Mouse (Mus musculus) MEL (cell line): ENCODE data around the gene Brms1. TPM values are rescaled to one million over a fixed set of nuclear protein-coding genes. Genes with fewer than 3 reads are reported as not detected.

Source experiments
- DNase-seq: peaks from one replicate; pipeline ENCODE4 v3.0.0; 2011; ENCODE audit warnings: low read depth, low spot score
- H3K27ac ChIP-seq: 2 replicates; pipeline ENCODE4 v1.5.1; 2012; ENCODE audit warnings: low read depth, mild to moderate bottlenecking, control low read depth, low read length, moderate library complexity; ENCODE audit not compliant: control insufficient read depth
- H3K27me3 ChIP-seq, 2 experiments: fragments of 150-350 bp in 1 of 2; sonication (generic) in 1 of 2; 2 replicates each; pipeline ENCODE4 v1.6.1; 2012; ENCODE audit warnings: low read length in 2 of 2, mild to moderate bottlenecking in 2 of 2, improper control_type of control experiment in 1 of 2, moderate library complexity in 1 of 2; ENCODE audit not compliant: insufficient read depth in 2 of 2, control insufficient read depth in 1 of 2
- H3K36me3 ChIP-seq, 2 experiments: 2 replicates each; pipeline ENCODE4 v1.6.1; 2012 to 2014; ENCODE audit warnings: low read length in 2 of 2, improper control_type of control experiment in 1 of 2, inconsistent platforms in 1 of 2, mild to moderate bottlenecking in 1 of 2; ENCODE audit not compliant: insufficient read depth in 2 of 2, control insufficient read depth in 1 of 2
- H3K4me1 ChIP-seq, 2 experiments: fragments of 150-350 bp in 1 of 2; sonication (generic) in 1 of 2; 2 replicates each; pipeline ENCODE4 v1.6.1; 2012; ENCODE audit warnings: low read length in 2 of 2, improper control_type of control experiment in 1 of 2, mild to moderate bottlenecking in 1 of 2; ENCODE audit not compliant: insufficient read depth in 2 of 2, control insufficient read depth in 1 of 2
- H3K4me3 ChIP-seq, 2 experiments: fragments of 150-350 bp in 1 of 2; sonication (generic) in 1 of 2; 2 replicates each; pipeline ENCODE4 v1.5.1; 2012; ENCODE audit warnings: low read depth in 2 of 2, low read length in 2 of 2, mild to moderate bottlenecking in 2 of 2, moderate library complexity in 2 of 2, control low read depth in 1 of 2, improper control_type of control experiment in 1 of 2; ENCODE audit not compliant: control insufficient read depth in 1 of 2, insufficient read depth in 1 of 2
- H3K79me2 ChIP-seq: 2 replicates; pipeline ENCODE4 v1.6.1; 2012; ENCODE audit warnings: mild to moderate bottlenecking, low read length, moderate library complexity; ENCODE audit not compliant: control insufficient read depth, poor library complexity, insufficient read depth
- H3K9ac ChIP-seq: 2 replicates; pipeline ENCODE4 v1.6.1; 2012; ENCODE audit warnings: low read depth, mild to moderate bottlenecking, control low read depth, low read length, moderate library complexity; ENCODE audit not compliant: control insufficient read depth, poor library complexity, severe bottlenecking
- H3K9me3 ChIP-seq: fragments of 150-350 bp; sonication (generic); replicated peaks from 2 replicates; pipeline ENCODE4 v1.6.1; 2012; ENCODE audit warnings: mild to moderate bottlenecking, low read length, improper control_type of control experiment, moderate library complexity; ENCODE audit not compliant: insufficient read depth
- BHLHE40 ChIP-seq: IDR thresholded peaks from 2 replicates; pipeline ENCODE4 v1.6.1; 2012; ENCODE audit warnings: low read depth, mild to moderate bottlenecking, inconsistent platforms, low read length, improper control_type of control experiment, borderline replicate concordance
- CHD2 ChIP-seq: IDR thresholded peaks from 2 replicates; pipeline ENCODE4 v1.6.1; 2011; ENCODE audit warnings: low read length, improper control_type of control experiment
- CTCF ChIP-seq, 3 experiments: IDR thresholded peaks in 2 of 3; conservative IDR thresholded peaks in 1 of 3; 2 replicates each; pipeline ENCODE4 v1.5.1; 2011 to 2012; ENCODE audit warnings: low read length in 3 of 3, low read depth in 2 of 3, mild to moderate bottlenecking in 2 of 3, improper control_type of control experiment in 1 of 3, inconsistent platforms in 1 of 3, mixed read lengths in 1 of 3, moderate library complexity in 1 of 3; ENCODE audit not compliant: control insufficient read depth in 1 of 3, insufficient read depth in 1 of 3, poor library complexity in 1 of 3, severe bottlenecking in 1 of 3
- E2F4 ChIP-seq: IDR thresholded peaks from 2 replicates; pipeline ENCODE4 v1.6.1; 2011; ENCODE audit warnings: low read depth, low read length, improper control_type of control experiment, borderline replicate concordance
- ELF1 ChIP-seq: IDR thresholded peaks from 2 replicates; pipeline ENCODE4 v1.6.1; 2014; ENCODE audit warnings: low read depth, mild to moderate bottlenecking, inconsistent platforms, low read length, improper control_type of control experiment, moderate library complexity
- ETS1 ChIP-seq: IDR thresholded peaks from 2 replicates; pipeline ENCODE4 v1.6.1; 2012; ENCODE audit warnings: low read depth, mild to moderate bottlenecking, inconsistent platforms, low read length, improper control_type of control experiment, moderate library complexity
- GABPA ChIP-seq: IDR thresholded peaks from 2 replicates; pipeline ENCODE4 v1.6.1; 2012; ENCODE audit warnings: low read depth, mild to moderate bottlenecking, inconsistent platforms, low read length, improper control_type of control experiment, moderate library complexity
- GATA1 ChIP-seq: IDR thresholded peaks from 2 replicates; pipeline ENCODE4 v1.6.1; 2011; ENCODE audit warnings: low read depth, low read length, improper control_type of control experiment
- MAX ChIP-seq: IDR thresholded peaks from 2 replicates; pipeline ENCODE4 v1.6.1; 2011; ENCODE audit warnings: low read length, improper control_type of control experiment
- MEF2A ChIP-seq: IDR thresholded peaks from 2 replicates; pipeline ENCODE4 v1.6.1; 2014; ENCODE audit warnings: low read depth, mild to moderate bottlenecking, inconsistent platforms, low read length, improper control_type of control experiment; ENCODE audit not compliant: poor library complexity, insufficient replicate concordance, severe bottlenecking; ENCODE audit errors: extremely low read depth
- MXI1 ChIP-seq: IDR thresholded peaks from 2 replicates; pipeline ENCODE4 v1.6.1; 2011; ENCODE audit warnings: mild to moderate bottlenecking, low read depth, low read length, improper control_type of control experiment
- MYB ChIP-seq: IDR thresholded peaks from 2 replicates; pipeline ENCODE4 v1.6.1; 2011; ENCODE audit warnings: mild to moderate bottlenecking, low read depth, low read length, improper control_type of control experiment
- NELFE ChIP-seq: IDR thresholded peaks from 2 replicates; pipeline ENCODE4 v1.6.1; 2011; ENCODE audit warnings: low read depth, low read length, improper control_type of control experiment
- POLR2A ChIP-seq, 2 experiments: IDR thresholded peaks; 2 replicates each; pipeline ENCODE4 v1.6.1; 2011 to 2012; ENCODE audit warnings: low read length in 2 of 2, mild to moderate bottlenecking in 2 of 2, control low read depth in 1 of 2, improper control_type of control experiment in 1 of 2, low read depth in 1 of 2, moderate library complexity in 1 of 2; ENCODE audit not compliant: control insufficient read depth in 1 of 2, insufficient read depth in 1 of 2, poor library complexity in 1 of 2
- POLR2AphosphoS5 ChIP-seq: IDR thresholded peaks from 2 replicates; pipeline ENCODE4 v1.6.1; 2012; ENCODE audit warnings: low read depth, borderline replicate concordance, mild to moderate bottlenecking, inconsistent platforms, low read length, moderate library complexity, mixed read lengths
- RAD21 ChIP-seq: IDR thresholded peaks from 2 replicates; pipeline ENCODE4 v1.6.1; 2011; ENCODE audit warnings: mild to moderate bottlenecking, low read depth, low read length, improper control_type of control experiment
- RCOR1 ChIP-seq: IDR thresholded peaks from 2 replicates; pipeline ENCODE4 v1.6.1; 2012; ENCODE audit warnings: low read depth, mild to moderate bottlenecking, inconsistent platforms, low read length, improper control_type of control experiment
- SIN3A ChIP-seq: IDR thresholded peaks from 2 replicates; pipeline ENCODE4 v1.6.1; 2012; ENCODE audit warnings: low read length, improper control_type of control experiment, inconsistent platforms
- SMC3 ChIP-seq: IDR thresholded peaks from 2 replicates; pipeline ENCODE4 v1.6.1; 2011; ENCODE audit warnings: low read depth, low read length, improper control_type of control experiment
- TCF12 ChIP-seq: IDR thresholded peaks from 2 replicates; pipeline ENCODE4 v1.6.1; 2014; ENCODE audit warnings: low read depth, mild to moderate bottlenecking, inconsistent platforms, low read length, improper control_type of control experiment, moderate library complexity
- UBTF ChIP-seq: IDR thresholded peaks from 2 replicates; pipeline ENCODE4 v1.6.1; 2012; ENCODE audit warnings: low read depth, mild to moderate bottlenecking, inconsistent platforms, low read length, improper control_type of control experiment, moderate library complexity, borderline replicate concordance; ENCODE audit not compliant: insufficient read depth
- USF2 ChIP-seq, 2 experiments: IDR thresholded peaks; 2 replicates each; pipeline ENCODE4 v1.6.1; 2011 to 2012; ENCODE audit warnings: improper control_type of control experiment in 2 of 2, low read length in 2 of 2, borderline replicate concordance in 1 of 2, inconsistent platforms in 1 of 2, low read depth in 1 of 2, mild to moderate bottlenecking in 1 of 2; ENCODE audit not compliant: insufficient read depth in 1 of 2
- ZMIZ1 ChIP-seq: IDR thresholded peaks from 2 replicates; pipeline ENCODE4 v1.6.1; 2012; ENCODE audit warnings: low read depth, mild to moderate bottlenecking, inconsistent platforms, low read length, improper control_type of control experiment, moderate library complexity
- polyA plus RNA-seq, 2 experiments: library from polyadenylated mRNA; stranded (reverse) in 1 of 2; unstranded in 1 of 2; fragments of >175 nt in 1 of 2; fragments of >200 nt in 1 of 2; gene quantifications; 2 replicates each; pipeline versions ENCODE4 v1.2.1 to v1.2.4; 2012; ENCODE audit warnings: low replicate concordance in 2 of 2, low read depth in 1 of 2; ENCODE audit not compliant: insufficient read length in 2 of 2, insufficient read depth in 1 of 2, missing spikeins in 1 of 2
- total RNA-seq: library from RNA; depleted of rRNA; stranded (reverse); fragments of 300-350 nt; gene quantifications from 2 replicates; pipeline ENCODE4 v1.2.3, GENCODE M21; 2012

Brms1 gene
- total and polyA plus RNA-seq, 3 experiments: 29.6 to 78.6 TPM; not detected in 1

DNA sequence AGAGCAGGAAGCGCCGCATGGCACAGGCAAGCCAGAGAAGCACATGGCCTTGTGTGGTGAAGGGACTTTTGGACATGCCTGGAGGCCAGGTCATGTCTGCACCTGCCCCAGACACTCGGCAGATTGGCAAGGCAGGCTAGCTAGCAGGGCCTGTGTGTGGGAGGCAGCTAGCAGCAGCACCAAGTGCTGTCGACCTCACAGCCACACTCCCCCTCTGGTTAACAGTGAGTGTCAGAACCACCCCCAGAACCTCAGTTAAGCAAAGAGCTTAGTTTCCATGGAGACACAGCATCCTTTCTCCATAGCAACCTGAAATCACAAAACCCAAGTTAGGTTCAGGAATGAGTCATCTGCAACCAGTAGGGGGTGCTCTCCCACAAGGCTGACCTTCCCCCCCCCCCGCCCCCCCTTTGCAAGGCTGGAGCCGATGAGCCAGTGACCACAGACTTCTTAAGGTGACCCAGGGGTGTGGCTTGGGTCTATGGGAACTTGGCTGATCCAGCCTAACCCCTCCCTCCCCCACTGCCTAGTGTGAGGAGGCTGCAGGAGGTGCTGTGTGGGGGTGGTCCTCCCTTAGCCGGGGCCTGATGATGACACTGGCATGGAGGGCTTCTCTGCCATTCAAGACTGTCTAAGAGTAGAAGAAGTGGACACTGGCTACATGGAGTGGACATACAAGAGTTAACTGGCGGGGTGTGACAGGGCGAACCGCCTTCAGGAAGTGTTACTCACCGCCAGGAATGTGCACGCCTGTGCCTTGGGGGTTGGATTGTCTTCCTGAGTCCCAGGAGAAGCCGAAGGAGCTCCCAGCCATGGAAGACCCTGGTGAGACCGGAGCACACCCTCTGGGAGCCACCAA lies 9.1 kb downstream of the Brms1 start, which contains the start of gene Rin1:
Rin1 (plus strand) TSS at position 435 of the 859 bp plus-strand sequence.
- Histone ChIP-seq H3K4me1 (peaks cover 7 to 14% of the 10 kb centered on the region in 2 experiments; a peak in 3 of 4 replicates), H3K36me3 (peaks cover 2 to 7% of the 10 kb centered on the region in 2 experiments; a peak in 3 of 4 replicates), H3K4me3 (no peak within 1 kb of the TSS), H3K79me2 (no peaks in the 10 kb centered on the region), H3K9me3 (no peaks in the 10 kb centered on the region), H3K27me3 (no peaks in the 10 kb centered on the region), H3K9ac (no peak within 1 kb of the TSS), H3K27ac (no peak within 1 kb of the TSS)
- TF ChIP-seq POLR2AphosphoS5 (no peak), CTCF (IDR thresholded peaks at IDR 0.05 in 2 of 3, conservative IDR thresholded peaks at IDR 0.05 in 1 of 3; ENCODE audit: control insufficient read depth in 1 of 3, insufficient read depth in 1 of 3, low read depth in 2 of 3, low read length in 3 of 3, poor library complexity in 1 of 3, severe bottlenecking in 1 of 3) (peak; percentile 38 to 60 (median 44))
- DNase-seq: peak; percentile 51

- H3K9ac ChIP-seq: no peak overlapping the region
- H3K27ac ChIP-seq: no peak overlapping the region
- peaks cover 7 to 14% of the 10 kb centered on the region in 2 experiments; a peak in 3 of 4 replicates for H3K4me1 ChIP-seq
- H3K9me3 ChIP-seq: no peaks in the 10 kb centered on the region
- TF ChIP-seq CHD2: no peak
- TF ChIP-seq ETS1: no peak
- no peak for TF ChIP-seq MYB
- TF ChIP-seq RAD21: no peak
- TF ChIP-seq SIN3A: no peak
- TF ChIP-seq TCF12: no peak
- no peak for TF ChIP-seq MXI1
- no peak for TF ChIP-seq BHLHE40
- TF ChIP-seq POLR2AphosphoS5: no peak
- TF ChIP-seq NELFE: no peak
- TF ChIP-seq CTCF (IDR thresholded peaks at IDR 0.05 in 2 of 3, conservative IDR thresholded peaks at IDR 0.05 in 1 of 3; ENCODE audit: control insufficient read depth in 1 of 3, insufficient read depth in 1 of 3, low read depth in 2 of 3, low read length in 3 of 3, poor library complexity in 1 of 3, severe bottlenecking in 1 of 3): no peak
- DNase-seq: no peak
- H3K4me3 ChIP-seq: no peak overlapping the region
- no peaks in the 10 kb centered on the region for H3K79me2 ChIP-seq
- H3K27me3 ChIP-seq: no peaks in the 10 kb centered on the region
- H3K36me3 ChIP-seq: peaks cover 2 to 7% of the 10 kb centered on the region in 2 experiments; a peak in 3 of 4 replicates
These were observed 9.9 kb downstream of the Brms1 start for GRCm38 (mm10) chr19:5051031-5051430.

- H3K9ac ChIP-seq: no peak overlapping the region
- DNase-seq: no peak
- no peaks in the 10 kb centered on the region for H3K79me2 ChIP-seq
- peaks cover 2 to 10% of the 10 kb centered on the region in 2 experiments; a peak in 3 of 4 replicates for H3K36me3 ChIP-seq
- no peak overlapping the region for H3K27ac ChIP-seq
- no peaks in the 10 kb centered on the region for H3K27me3 ChIP-seq
- H3K9me3 ChIP-seq: no peaks in the 10 kb centered on the region
- H3K4me3 ChIP-seq: no peak overlapping the region
- H3K4me1 ChIP-seq: peaks cover 7 to 16% of the 10 kb centered on the region in 2 experiments; a peak in 3 of 4 replicates
- TF ChIP-seq UBTF: no peak
- no peak for TF ChIP-seq MYB
- TF ChIP-seq ELF1: no peak
- no peak for TF ChIP-seq USF2 (IDR thresholded peaks at IDR 0.05; ENCODE audit: borderline replicate concordance in 1 of 2, insufficient read depth in 1 of 2, low read depth in 1 of 2, low read length in 2 of 2)
- no peak for TF ChIP-seq SMC3
- no peak for TF ChIP-seq POLR2AphosphoS5
- no peak for TF ChIP-seq MAX
- no peak for TF ChIP-seq MEF2A
- no peak for TF ChIP-seq E2F4
- TF ChIP-seq TCF12: no peak
- no peak for TF ChIP-seq GABPA
- TF ChIP-seq POLR2A (IDR thresholded peaks at IDR 0.05; ENCODE audit: control insufficient read depth in 1 of 2, insufficient read depth in 1 of 2, low read depth in 1 of 2, low read length in 2 of 2, poor library complexity in 1 of 2): no peak
- TF ChIP-seq RCOR1: no peak
- TF ChIP-seq GATA1: no peak
- TF ChIP-seq ZMIZ1: no peak
- no peak for TF ChIP-seq SIN3A
These were observed 10.4 kb downstream of the Brms1 start for GRCm38 (mm10) chr19:5051515-5051914.
